Mouse (Mus musculus) frontal cortex, postnatal 36 days (tissue): ENCODE measurements at regions not wholly inside any gene's neighbourhood (a gene's known extent, or its start where the extent isn't known, plus 50 kb on each side); places are given as distances from the start of the nearest gene placed in this dataset.

Source experiments
- DNase-seq, 2 experiments: peaks; one replicate each; pipeline ENCODE4 v3.0.0; 2022; ENCODE audit warnings: low spot score in 2 of 2

GRCm38 (mm10) chr17:47064592-47065306, 54.4 kb upstream of the Ubr2 start:
- DNase-seq, result no peak

GRCm38 (mm10) chr17:47064006-47064405, 53.6 kb upstream of the Ubr2 start:
- no peak for DNase-seq

DNA sequence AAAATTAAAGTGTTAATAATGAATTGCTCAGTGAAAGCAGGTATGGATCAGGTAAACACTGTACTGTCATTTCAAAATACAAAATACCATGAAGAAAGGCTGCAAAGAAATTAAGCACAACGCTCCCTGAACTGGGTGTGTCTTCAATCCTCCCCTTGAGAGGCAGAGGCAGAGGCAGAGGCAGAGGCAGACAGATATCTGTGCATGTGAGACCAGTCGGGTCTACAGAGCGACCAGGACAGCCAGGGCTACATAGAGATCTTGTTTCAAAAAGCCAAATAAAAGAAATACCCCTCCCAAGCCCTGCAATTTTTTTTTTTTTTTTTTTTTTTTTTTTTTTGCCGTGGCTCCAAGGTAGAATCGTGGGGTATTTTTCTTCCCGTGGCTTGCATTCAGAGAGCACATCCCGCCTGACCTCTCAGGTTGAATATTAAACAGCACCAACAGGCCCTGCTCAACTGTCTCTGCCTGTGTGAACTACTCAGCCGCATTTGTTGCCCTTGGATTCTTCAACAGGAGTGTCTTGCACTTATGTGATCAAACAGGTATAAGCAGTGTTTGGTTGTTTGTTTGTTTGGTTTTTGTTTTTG, 50.8 kb upstream of the Ubr2 start:
- no peak for DNase-seq
